Mouse (Mus musculus): ENCODE measurements around the gene Slc35a5. TPM values are rescaled to one million over a fixed set of nuclear protein-coding genes. Genes with fewer than 3 reads are reported as not detected.

Gene Slc35a5
- total and polyA plus RNA-seq, 3 experiments: 3.9 to 5.2 TPM; not detected in 1

DNA sequence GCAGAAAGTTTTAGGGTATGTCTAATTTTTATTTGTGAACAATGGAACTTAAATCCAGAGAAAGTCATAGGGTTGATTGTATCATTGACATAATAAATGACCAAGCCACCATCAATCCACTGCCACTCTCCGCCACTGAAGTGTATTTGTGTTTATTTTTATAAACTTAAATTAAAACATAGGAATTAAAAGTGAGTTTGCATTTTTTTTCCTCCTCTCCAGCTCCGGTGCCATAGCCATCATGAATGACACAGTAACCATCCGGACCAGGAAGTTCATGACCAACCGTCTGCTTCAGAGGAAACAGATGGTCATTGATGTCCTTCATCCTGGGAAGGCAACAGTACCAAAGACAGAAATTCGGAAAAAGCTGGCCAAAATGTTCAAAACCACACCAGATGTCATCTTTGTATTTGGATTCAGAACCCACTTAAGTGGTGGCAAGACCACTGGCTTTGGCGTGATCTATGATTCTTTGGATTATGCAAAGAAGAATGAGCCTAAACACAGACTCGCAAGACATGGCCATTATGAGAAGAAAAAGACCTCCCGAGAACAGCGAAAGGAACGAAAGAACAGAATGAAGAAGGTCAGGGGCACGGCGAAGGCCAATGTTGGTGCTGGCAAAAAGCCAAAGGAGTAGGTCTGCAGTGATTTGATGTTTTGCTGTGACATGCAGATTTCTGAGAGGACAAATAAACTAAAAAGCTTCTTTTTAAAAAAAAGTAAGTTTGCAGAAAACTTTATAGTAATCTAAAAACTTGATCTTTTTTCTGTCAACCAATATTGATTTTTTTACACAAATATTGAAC lies 46.6 kb upstream of the Slc35a5 start:
- no peak for DNase-seq (ENCODE audit: low read depth, low spot score)
- Histone ChIP-seq H3K36me3 (ENCODE audit: control insufficient read depth in 1 of 2, insufficient read depth in 2 of 2, low read length in 2 of 2) (no peaks in the 10 kb centered on the region), H3K9ac (ENCODE audit: control insufficient read depth, low read depth, low read length, poor library complexity, severe bottlenecking) (no peak overlapping the region), H3K27ac (ENCODE audit: control insufficient read depth, low read depth, low read length) (no peak overlapping the region), H3K4me3 (ENCODE audit: control insufficient read depth in 1 of 2, insufficient read depth in 1 of 2, low read depth in 2 of 2, low read length in 2 of 2) (no peak overlapping the region), H3K27me3 (ENCODE audit: control insufficient read depth in 1 of 2, insufficient read depth in 2 of 2, low read length in 2 of 2) (peaks cover 1 to 2% of the 10 kb centered on the region in 2 experiments; a peak in 1 of 4 replicates), H3K4me1 (ENCODE audit: control insufficient read depth in 1 of 2, insufficient read depth in 2 of 2, low read length in 2 of 2) (no peaks in the 10 kb centered on the region), H3K9me3 (replicated peaks; ENCODE audit: insufficient read depth, low read length) (no peaks in the 10 kb centered on the region), H3K79me2 (ENCODE audit: control insufficient read depth, insufficient read depth, low read length, poor library complexity) (no peaks in the 10 kb centered on the region)
- TF ChIP-seq TCF12 (IDR thresholded peaks at IDR 0.05; ENCODE audit: low read depth, low read length) (no peak), JUND (IDR thresholded peaks at IDR 0.05; ENCODE audit: low read depth, low read length) (no peak), NELFE (IDR thresholded peaks at IDR 0.05; ENCODE audit: low read depth, low read length) (no peak), RCOR1 (IDR thresholded peaks at IDR 0.05; ENCODE audit: low read depth, low read length) (no peak), MYB (IDR thresholded peaks at IDR 0.05; ENCODE audit: low read depth, low read length) (no peak), POLR2AphosphoS2 (IDR thresholded peaks at IDR 0.05; ENCODE audit: low read length) (no peak), BHLHE40 (IDR thresholded peaks at IDR 0.05; ENCODE audit: borderline replicate concordance, low read depth, low read length) (no peak), POLR2AphosphoS5 (IDR thresholded peaks at IDR 0.05; ENCODE audit: borderline replicate concordance, low read depth, low read length) (no peak), CHD2 (IDR thresholded peaks at IDR 0.05; ENCODE audit: low read length) (no peak), RAD21 (IDR thresholded peaks at IDR 0.05; ENCODE audit: low read depth, low read length) (no peak), TAL1 (IDR thresholded peaks at IDR 0.05; ENCODE audit: low read length) (no peak), TBP (IDR thresholded peaks at IDR 0.05; ENCODE audit: low read depth, low read length) (no peak), GATA1 (IDR thresholded peaks at IDR 0.05; ENCODE audit: low read depth, low read length) (no peak), ETS1 (IDR thresholded peaks at IDR 0.05; ENCODE audit: low read depth, low read length) (no peak), ZC3H11A (IDR thresholded peaks at IDR 0.05; ENCODE audit: low read depth, low read length) (no peak), E2F4 (IDR thresholded peaks at IDR 0.05; ENCODE audit: borderline replicate concordance, low read depth, low read length) (no peak), SIN3A (IDR thresholded peaks at IDR 0.05; ENCODE audit: low read length) (no peak), ZNF384 (IDR thresholded peaks at IDR 0.05; ENCODE audit: low read depth, low read length) (no peak)

DNA sequence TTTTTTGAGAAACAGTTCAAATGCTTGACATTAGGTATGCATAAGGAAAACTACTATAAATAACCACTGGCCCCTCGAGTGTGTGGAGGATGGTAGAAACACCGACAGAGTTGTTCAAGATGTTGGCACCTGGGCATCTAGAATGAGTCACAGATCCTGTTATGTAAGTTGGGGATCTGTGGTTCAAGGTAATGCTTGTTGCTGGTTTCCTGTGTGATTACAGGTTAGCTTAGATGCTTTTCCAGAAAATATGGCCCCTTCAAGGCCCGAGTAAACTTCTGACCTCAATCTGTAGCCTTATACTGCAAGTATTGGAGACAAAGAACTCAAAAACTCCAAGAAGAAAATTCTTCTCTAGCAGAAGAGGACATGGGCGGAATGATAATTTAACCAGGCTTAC lies 45.9 kb upstream of the Slc35a5 start:
- H3K79me2 ChIP-seq (ENCODE audit: control insufficient read depth, insufficient read depth, low read length, poor library complexity): no peaks in the 10 kb centered on the region
- H3K4me3 ChIP-seq (ENCODE audit: control insufficient read depth in 1 of 2, insufficient read depth in 1 of 2, low read depth in 2 of 2, low read length in 2 of 2): no peak overlapping the region
- H3K4me1 ChIP-seq (ENCODE audit: control insufficient read depth in 1 of 2, insufficient read depth in 2 of 2, low read length in 2 of 2): no peaks in the 10 kb centered on the region
- no peak overlapping the region for H3K9ac ChIP-seq (ENCODE audit: control insufficient read depth, low read depth, low read length, poor library complexity, severe bottlenecking)
- TF ChIP-seq JUND (IDR thresholded peaks at IDR 0.05; ENCODE audit: low read depth, low read length) (no peak), CTCF (IDR thresholded peaks at IDR 0.05 in 2 of 3, conservative IDR thresholded peaks at IDR 0.05 in 1 of 3; ENCODE audit: control insufficient read depth in 1 of 3, insufficient read depth in 1 of 3, low read depth in 2 of 3, low read length in 3 of 3, poor library complexity in 1 of 3, severe bottlenecking in 1 of 3) (no peak), MYB (IDR thresholded peaks at IDR 0.05; ENCODE audit: low read depth, low read length) (no peak), MAZ (IDR thresholded peaks at IDR 0.05; ENCODE audit: low read depth, low read length) (no peak), USF2 (IDR thresholded peaks at IDR 0.05; ENCODE audit: borderline replicate concordance in 1 of 2, insufficient read depth in 1 of 2, low read depth in 1 of 2, low read length in 2 of 2) (no peak), MEF2A (IDR thresholded peaks at IDR 0.05; ENCODE audit: extremely low read depth, insufficient replicate concordance, low read depth, low read length, poor library complexity, severe bottlenecking) (no peak), ZNF384 (IDR thresholded peaks at IDR 0.05; ENCODE audit: low read depth, low read length) (no peak)
- H3K27ac ChIP-seq (ENCODE audit: control insufficient read depth, low read depth, low read length): no peak overlapping the region
- H3K36me3 ChIP-seq (ENCODE audit: control insufficient read depth in 1 of 2, insufficient read depth in 2 of 2, low read length in 2 of 2): no peaks in the 10 kb centered on the region
- peaks cover 1 to 2% of the 10 kb centered on the region in 2 experiments; a peak in 1 of 4 replicates for H3K27me3 ChIP-seq (ENCODE audit: control insufficient read depth in 1 of 2, insufficient read depth in 2 of 2, low read length in 2 of 2)
- no peak for DNase-seq (ENCODE audit: low read depth, low spot score)
- H3K9me3 ChIP-seq (replicated peaks; ENCODE audit: insufficient read depth, low read length): no peaks in the 10 kb centered on the region
